Mouse (Mus musculus): ENCODE data around the gene Bsg.
"Not testable (repeated sequence)": the region's sequence is repeated elsewhere in the genome, so short reads cannot be mapped to it uniquely, and the experiment has no call there.

Gene Bsg

DNA sequence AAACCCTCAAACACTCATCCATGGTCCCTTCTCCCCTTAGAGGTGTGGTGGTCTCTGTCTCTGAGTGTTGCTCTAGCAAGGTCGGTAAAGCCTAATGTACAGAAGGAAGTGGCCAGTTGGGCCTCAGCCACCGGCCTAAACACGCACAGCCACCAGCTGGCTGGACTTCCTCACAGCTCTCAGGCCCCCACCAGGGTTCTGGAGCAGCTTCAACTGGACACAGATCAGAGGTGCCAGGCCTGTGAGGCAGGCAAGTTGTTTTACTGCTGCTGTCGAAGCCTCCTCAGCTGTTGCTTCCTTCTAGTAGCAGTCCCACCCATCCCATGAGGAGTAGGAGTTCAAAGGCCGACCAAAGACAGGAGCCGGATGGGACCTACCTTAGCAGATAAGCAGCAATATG lies 6.4 kb upstream of the Bsg start:
- in situ Hi-C loops (cut with MboI; ENCODE audit: low pct_unique_long_range_greater_than_20kb in 1 of 2, low sequenced_read_pairs in 2 of 2, unreplicated experiment in 1 of 2), result no loop called here

DNA sequence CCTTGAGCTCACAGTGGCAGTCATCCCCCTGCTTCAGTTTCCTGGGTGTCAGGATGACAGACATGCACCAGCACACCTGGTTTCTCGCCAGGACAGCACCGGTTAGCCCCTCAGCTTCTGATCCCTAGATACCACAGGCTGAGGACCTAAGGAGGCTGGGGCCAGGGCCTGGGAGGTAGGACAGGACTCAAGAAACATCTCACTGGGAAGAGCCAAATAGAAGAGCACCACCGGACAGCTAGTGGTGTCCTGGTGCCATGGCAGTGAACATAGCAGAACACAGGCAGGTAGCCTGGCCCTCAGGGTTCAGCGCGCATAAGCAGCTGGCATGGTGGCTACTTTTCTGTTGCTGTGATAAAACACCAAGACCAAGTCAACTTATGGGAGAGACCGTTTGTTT lies 5.8 kb upstream of the Bsg start:
- in situ Hi-C loops (cut with MboI; ENCODE audit: low pct_unique_long_range_greater_than_20kb in 1 of 2, low sequenced_read_pairs in 2 of 2, unreplicated experiment in 1 of 2), result no loop called here

DNA sequence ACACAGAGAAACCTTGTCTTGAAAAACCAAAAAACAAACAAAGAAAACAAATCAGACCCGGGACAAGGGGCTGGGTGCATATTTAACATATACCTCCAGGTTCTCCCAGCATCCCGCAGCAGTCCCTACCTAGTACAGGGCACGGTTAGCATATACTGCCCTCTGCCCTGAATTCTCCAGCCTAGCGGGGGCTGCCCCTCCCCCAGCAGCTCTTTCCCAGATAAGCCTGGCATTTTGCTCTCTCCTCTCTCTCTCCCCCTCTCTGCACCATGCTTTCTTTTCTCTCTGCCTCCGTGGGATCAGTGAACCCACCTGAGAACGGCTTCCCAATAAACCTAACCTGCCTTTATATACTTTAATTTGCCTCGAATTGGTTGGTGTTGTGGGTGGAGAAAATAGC lies 3.6 kb upstream of the Bsg start:
- in situ Hi-C loops (cut with MboI; ENCODE audit: low pct_unique_long_range_greater_than_20kb in 1 of 2, low sequenced_read_pairs in 2 of 2, unreplicated experiment in 1 of 2), result no loop called here

DNA sequence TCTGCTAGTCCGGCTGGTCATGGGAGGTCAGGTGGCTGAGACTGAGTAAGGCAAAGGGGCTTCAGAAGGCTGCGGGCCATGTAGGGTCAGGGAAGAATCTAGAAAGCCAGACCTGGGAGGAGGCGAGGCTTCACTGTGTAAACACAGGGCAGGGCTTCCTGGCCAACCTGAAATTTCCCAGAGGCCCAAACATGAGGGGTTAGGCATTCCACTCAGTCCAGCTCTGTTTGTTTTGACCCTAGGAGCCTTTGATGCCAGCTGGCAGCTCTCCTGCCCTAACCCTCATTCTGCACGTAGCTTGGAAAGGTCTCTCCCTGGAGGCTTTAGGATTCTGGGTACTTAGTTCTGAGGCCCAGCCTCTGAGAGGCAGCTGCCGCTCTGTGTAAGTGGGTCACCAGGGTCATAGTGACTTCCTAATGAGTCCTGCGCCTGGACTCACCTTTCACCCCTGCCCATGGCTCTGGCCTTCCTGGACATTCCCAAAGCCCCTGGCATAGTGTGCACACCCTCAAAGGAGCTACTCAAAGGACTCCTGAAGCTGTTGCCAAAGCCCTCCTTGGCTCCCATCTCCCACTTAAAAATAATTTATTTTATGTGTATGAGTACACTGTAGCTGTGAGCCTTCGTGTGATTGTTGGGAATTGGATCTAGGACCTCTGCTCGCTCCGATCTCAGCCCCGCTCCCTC lies 2.7 kb upstream of the Bsg start:
- in situ Hi-C loops (cut with MboI; ENCODE audit: low pct_unique_long_range_greater_than_20kb in 1 of 2, low sequenced_read_pairs in 2 of 2, unreplicated experiment in 1 of 2), result no loop called here

DNA sequence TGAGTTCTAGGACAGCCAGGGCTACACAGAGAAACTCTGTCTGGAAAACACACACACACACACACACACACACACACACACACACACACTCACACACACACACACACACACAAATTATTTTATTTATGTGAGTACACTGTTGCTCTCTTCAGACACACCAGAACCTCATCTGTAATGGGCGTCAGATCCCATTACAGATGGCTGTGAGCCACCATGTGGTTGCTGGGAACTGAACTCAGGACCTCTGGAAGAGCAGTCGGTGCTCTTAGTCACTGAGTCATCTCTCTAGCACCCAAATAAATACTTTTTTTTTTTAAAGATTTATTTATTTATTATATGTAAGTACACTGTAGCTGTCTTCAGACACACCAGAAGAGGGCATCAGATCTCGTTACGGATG lies 1.3 kb upstream of the Bsg start:
- in situ Hi-C loops (cut with MboI; ENCODE audit: low pct_unique_long_range_greater_than_20kb in 1 of 2, low sequenced_read_pairs in 2 of 2, unreplicated experiment in 1 of 2), result not testable (repeated sequence)

DNA sequence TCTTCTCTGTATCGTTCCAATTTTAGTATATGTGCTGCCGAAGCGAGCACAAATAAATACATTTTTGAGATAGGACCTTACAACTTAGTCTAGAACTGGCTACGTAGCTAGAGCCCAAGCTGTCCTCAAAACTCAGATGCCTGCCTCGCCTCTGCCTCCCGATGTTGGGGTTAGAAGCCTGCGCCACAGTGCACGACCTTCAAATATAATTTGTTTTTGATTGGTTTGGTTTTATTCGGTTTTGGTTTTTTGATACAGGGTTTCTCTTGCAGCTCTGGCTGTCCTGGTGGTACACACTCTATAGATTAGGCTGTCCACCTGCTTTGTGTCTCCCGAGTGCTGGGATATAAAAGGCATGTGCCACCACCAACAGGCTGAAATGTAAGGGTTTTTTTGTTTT lies 750 bp upstream of the Bsg start:
- in situ Hi-C loops (cut with MboI; ENCODE audit: low pct_unique_long_range_greater_than_20kb in 1 of 2, low sequenced_read_pairs in 2 of 2, unreplicated experiment in 1 of 2), result no loop called here

DNA sequence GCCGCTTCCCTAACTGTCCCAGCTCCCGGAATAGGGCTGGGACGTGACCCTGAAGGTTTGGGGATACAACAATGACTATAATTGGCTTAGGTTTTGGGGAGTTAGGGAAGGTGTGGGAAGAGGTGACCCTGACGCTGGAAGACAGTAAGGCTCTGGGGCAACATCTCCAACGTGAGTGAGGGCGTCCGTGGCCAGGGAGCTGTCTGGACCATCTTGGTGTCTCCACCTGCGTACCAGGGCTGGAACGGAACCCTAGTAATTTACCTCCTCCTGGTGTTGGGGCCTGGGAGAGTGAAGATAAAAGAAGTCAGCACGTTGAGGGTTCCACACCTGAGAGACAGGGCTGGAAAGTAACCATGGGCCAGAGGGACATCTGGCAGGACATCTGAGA lies 674 bp downstream of the Bsg start:
- in situ Hi-C loops (cut with MboI; ENCODE audit: low pct_unique_long_range_greater_than_20kb in 1 of 2, low sequenced_read_pairs in 2 of 2, unreplicated experiment in 1 of 2), result no loop called here

DNA sequence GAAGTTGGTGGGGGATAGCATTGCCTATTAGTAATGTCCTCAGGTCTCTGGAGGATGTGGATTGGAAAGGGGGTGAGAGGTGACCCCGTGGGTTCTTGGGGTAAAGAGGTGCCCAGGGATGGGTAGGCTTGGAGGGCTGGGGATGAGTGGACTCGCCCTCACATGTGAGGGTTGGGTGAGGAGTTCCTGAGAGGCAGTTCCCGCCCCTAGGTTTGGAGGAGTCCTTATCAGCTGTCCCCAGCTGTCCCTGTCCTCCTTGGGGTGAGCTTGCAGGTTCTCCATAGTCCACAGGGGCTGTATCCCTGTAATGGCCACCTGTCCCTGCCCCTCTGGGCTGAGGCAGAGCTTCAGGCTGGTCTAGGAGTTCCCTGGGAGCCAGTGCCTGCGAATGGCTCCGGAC lies 1.7 kb downstream of the Bsg start:
- in situ Hi-C loops (cut with MboI; ENCODE audit: low pct_unique_long_range_greater_than_20kb in 1 of 2, low sequenced_read_pairs in 2 of 2, unreplicated experiment in 1 of 2), result no loop called here

DNA sequence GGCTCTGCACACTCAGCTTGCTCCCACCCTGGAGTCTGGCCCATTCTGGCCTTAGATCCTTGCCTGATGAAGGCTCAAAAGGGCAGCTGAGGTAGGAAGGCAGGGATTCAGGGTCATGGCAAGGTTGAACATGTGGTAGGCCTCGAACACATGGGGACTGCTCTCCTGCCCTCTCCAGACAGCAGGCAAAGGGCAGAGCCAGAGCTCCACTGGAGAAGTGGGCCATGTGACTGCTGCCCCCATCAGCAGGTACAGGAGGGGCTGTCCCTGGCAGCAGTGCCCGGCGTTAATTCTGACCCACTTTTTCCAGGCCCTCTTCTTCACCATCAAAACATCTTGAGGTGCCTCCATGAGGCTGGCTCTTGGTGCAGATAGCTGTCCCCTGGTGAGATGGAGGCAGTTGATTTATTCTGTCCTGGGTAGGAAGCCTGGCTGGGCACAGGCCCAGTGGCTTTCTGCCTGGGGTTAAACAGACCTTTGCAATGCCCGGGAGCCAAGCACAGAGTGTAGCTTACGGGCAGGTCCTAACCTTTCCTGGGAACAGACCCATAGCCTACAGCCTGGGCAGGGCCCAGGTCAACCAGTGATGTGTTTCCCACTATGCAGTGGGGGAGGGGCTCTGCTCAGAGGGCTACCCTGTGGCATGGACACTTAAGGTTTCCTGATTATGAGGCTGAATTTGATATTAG lies 2.3 kb downstream of the Bsg start:
- in situ Hi-C loops (cut with MboI; ENCODE audit: low pct_unique_long_range_greater_than_20kb in 1 of 2, low sequenced_read_pairs in 2 of 2, unreplicated experiment in 1 of 2), result no loop called here

DNA sequence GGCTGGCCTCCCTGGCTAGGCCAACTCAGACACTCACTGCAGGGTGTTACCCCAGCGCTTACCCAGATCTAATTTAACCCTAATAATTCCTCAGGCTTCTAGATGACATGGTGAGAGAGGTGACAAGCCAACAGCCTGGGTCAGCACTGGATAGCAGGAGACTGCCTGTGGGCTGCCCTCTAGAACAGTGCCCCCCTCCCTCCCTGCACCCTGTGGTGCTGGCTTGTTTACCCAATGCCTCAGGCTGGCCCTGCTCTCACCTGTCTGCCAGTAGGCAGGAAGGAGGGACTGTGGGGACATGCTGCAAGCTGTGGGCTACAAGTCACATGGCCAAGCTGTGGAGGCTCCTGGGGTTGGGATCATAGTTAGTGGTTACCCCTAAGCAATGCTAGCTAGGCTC lies 2.9 kb downstream of the Bsg start:
- in situ Hi-C loops (cut with MboI; ENCODE audit: low pct_unique_long_range_greater_than_20kb in 1 of 2, low sequenced_read_pairs in 2 of 2, unreplicated experiment in 1 of 2), result no loop called here

DNA sequence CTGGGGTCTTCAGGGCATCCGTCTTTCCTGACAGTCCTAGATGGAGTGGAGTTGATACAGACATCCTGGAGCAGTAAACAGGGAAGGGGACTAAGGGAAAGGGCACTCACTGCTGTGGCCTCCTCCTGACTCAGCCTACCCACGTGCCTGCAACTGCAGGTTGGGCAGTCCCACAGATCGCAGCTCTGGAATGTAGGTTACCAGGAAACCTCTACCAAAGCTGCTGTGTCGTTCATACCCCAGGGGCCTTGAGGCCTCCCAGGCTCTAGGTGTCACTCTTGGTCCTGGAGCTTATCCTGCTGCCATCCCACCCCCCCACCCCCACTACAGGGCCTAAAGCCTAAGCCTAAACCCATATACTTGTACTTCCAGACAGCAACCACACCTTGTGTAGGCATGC lies 3.5 kb downstream of the Bsg start:
- in situ Hi-C loops (cut with MboI; ENCODE audit: low pct_unique_long_range_greater_than_20kb in 1 of 2, low sequenced_read_pairs in 2 of 2, unreplicated experiment in 1 of 2), result no loop called here

DNA sequence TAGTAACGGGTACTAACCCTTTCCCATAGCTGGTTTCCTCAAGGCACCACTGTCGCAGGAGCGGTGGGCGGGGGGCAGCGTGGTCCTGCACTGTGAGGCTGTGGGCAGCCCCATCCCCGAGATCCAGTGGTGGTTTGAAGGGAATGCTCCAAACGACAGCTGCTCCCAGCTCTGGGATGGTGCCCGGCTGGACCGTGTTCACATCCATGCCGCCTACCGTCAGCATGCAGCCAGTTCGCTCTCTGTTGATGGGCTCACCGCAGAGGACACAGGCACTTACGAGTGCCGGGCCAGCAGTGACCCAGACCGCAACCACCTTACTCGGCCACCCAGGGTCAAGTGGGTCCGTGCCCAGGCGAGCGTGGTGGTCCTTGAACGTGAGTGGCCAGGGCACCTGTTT lies 4.4 kb downstream of the Bsg start:
- in situ Hi-C loops (cut with MboI; ENCODE audit: low pct_unique_long_range_greater_than_20kb in 1 of 2, low sequenced_read_pairs in 2 of 2, unreplicated experiment in 1 of 2), result no loop called here

DNA sequence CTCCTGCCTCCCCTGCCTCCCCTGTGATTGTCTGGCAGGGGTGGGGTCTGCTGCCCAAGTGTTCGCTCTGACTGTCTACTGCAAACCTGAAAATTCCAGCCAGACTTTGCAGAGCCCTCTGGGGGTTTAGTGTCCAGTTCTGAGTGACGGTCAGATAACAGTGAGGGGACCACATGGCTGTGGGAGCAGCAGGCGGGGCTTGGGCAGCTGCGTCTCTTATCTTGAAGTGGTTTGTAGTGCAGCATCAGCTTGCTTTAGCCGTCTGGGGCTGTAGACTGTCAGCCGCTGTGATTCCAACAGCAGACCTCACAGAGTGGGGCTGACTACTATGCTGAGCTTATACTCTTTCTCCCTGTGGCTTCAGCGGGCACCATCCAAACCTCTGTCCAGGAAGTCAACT lies 5.0 kb downstream of the Bsg start:
- in situ Hi-C loops (cut with MboI; ENCODE audit: low pct_unique_long_range_greater_than_20kb in 1 of 2, low sequenced_read_pairs in 2 of 2, unreplicated experiment in 1 of 2), result no loop called here

DNA sequence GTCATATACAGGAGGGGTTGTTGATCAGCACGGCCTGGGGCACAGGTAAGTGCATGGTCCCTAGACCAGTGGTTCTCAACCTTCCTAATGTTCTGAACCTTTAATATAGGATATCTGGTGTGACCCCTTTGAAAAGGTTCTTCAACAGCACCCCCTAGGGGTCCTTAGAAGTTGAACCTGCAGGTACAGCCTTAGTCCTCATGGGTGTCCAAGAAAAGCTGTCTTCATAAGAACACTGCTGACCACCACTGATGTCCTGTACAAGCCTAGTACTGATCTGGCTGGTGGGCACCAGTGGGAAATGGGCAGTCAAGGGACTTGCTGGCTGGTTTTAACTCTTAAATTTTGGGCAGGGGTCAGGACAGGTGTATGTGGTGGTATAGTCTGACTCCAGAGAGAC lies 7.7 kb downstream of the Bsg start:
- in situ Hi-C loops (cut with MboI; ENCODE audit: low pct_unique_long_range_greater_than_20kb in 1 of 2, low sequenced_read_pairs in 2 of 2, unreplicated experiment in 1 of 2), result no loop called here

DNA sequence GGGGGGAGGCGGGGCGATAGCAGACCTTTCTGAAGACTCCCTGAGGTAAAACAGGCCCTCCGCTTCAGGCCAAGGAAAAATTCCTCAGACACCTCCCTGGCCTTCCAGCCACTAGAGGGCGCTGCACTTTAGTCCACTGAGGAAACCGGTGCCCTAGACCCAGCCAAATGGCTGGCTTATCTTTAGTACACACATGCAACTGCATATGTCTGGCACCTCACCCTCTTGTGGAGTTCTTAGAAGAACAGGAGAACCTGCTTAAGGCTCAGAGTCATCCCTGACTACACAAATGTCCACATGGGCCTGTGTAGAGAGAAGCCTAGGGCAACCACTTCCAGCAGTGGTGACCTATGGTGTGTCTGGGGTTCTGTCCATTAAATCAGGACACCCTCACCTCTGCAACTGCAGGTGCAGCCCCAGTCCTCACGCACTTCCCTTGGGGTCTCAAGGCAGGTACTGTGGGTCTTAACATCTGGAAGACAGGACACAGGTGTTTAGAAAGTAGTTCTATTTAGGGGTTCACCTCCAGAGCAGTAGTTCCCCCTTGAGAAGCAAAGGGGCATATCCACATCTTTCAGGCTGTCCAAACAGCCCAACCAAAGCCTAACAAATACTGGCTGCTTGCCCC lies 8.3 kb downstream of the Bsg start:
- in situ Hi-C loops (cut with MboI; ENCODE audit: low pct_unique_long_range_greater_than_20kb in 1 of 2, low sequenced_read_pairs in 2 of 2, unreplicated experiment in 1 of 2), result no loop called here

DNA sequence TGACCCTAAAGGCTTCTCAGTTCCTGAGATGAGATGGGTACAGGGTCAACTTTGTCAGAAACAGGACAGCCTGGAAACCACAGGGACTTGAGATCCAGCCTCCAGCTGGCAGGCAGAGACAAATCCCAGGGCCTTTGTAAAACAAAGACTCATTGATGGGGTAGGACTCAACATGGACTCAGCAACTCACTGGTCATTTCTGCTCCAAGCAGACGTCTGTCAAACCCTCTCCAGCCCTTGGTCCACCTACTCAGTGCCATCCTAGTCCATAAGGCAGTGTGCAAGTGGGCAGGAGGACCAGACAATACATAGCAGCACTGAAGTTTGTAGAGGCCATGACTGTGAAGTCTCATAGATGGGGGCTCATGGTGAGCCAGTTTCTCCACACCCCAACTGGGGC lies 8.9 kb downstream of the Bsg start:
- in situ Hi-C loops (cut with MboI; ENCODE audit: low pct_unique_long_range_greater_than_20kb in 1 of 2, low sequenced_read_pairs in 2 of 2, unreplicated experiment in 1 of 2), result no loop called here

DNA sequence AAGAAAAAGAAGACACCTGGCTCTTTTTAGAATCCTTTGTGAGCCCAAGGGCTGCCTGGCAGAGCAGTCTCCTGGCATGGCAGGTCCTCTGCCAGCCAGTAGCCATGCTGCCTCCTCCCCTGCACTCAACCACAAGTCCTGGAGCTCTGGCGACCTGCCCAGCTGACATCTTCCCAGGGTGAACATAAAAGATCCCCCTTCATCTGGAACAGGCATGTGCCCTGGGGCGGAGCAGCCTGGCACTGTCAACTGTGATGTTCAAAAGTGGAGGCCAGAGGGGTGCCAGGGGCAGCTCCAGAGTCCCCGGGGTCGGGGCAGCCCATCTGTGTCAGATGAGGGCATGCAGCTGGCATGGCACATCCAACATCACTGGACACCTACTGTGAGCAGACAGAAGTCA lies 10.7 kb downstream of the Bsg start:
- in situ Hi-C loops (cut with MboI; ENCODE audit: low pct_unique_long_range_greater_than_20kb in 1 of 2, low sequenced_read_pairs in 2 of 2, unreplicated experiment in 1 of 2), result no loop called here

DNA sequence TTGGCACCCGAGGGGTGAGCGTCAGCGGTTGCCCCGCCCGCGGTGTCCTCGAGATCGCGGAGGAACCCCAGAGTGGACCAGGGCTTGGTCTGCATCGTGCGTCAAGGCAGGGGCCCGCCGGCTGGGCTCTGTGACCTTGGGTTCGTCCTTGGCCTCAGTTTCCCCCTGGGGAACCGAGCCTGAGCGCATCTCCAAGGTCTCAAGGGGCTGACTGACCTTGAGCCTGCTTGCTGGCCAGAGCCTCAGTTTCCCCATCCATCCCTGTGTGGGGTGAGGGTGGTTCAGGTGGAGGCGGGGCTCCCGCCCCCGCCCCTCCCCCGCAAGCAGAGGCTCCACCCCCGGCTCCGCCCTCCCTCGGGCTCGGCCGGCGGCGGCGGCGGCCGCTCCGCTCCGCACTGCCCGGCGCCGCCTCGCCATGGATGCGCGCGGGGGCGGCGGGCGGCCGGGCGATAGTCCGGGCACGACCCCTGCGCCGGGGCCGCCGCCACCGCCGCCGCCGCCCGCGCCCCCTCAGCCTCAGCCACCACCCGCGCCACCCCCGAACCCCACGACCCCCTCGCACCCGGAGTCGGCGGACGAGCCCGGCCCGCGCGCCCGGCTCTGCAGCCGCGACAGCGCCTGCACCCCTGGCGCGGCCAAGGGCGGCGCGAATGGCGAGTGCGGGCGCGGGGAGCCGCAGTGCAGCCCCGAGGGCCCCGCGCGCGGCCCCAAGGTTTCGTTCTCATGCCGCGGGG lies 12.1 kb downstream of the Bsg start, which contains the start of gene Hcn2:
Gene Hcn2, plus strand, starts transcription at position 381 of the 734 bp plus-strand sequence.
- in situ Hi-C loops (cut with MboI; ENCODE audit: low pct_unique_long_range_greater_than_20kb in 1 of 2, low sequenced_read_pairs in 2 of 2, unreplicated experiment in 1 of 2), result no loop called here

DNA sequence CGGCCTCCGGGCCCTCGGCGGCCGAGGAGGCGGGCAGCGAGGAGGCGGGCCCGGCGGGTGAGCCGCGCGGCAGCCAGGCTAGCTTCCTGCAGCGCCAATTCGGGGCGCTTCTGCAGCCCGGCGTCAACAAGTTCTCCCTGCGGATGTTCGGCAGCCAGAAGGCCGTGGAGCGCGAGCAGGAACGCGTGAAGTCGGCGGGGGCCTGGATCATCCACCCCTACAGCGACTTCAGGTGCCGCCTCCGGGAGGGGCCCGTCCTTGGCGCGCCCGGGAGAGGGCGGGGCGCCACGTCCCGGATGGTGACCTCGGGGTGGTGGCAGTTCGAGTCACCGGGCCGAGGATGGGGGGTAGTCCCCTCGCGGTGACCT lies 12.7 kb downstream of the Bsg start:
- in situ Hi-C loops (cut with MboI; ENCODE audit: low pct_unique_long_range_greater_than_20kb in 1 of 2, low sequenced_read_pairs in 2 of 2, unreplicated experiment in 1 of 2), result no loop called here

Measured in mouse embryonic stem cell (cell line).